Mouse (Mus musculus): ENCODE measurements around the gene Gabrg2. TPM values are rescaled to one million over a fixed set of nuclear protein-coding genes. Genes with fewer than 3 reads are reported as not detected.

Gabrg2 gene
- 100 to 1,000 TPM; 192 to 206 TPM for total RNA-seq (2021)

GRCm38 (mm10) chr11:42000190-42001098, at the start of gene Gabrg2:
Gene Gabrg2, minus strand, starts transcription at chr11:42000857.
- DNase-seq (ENCODE audit: low spot score in 2 of 2): peak; percentile 47 to 52
- intact Hi-C loops (cut with DNase I): no loop called here

GRCm38 (mm10) chr11:42048201-42048600, 47.5 kb upstream of the Gabrg2 start:
- intact Hi-C loops (cut with DNase I): no loop called here
- no peak for DNase-seq (ENCODE audit: low spot score in 2 of 2)

- intact Hi-C loops (cut with DNase I): no loop called here
- peak; percentile 46 to 51 for DNase-seq (ENCODE audit: low spot score in 2 of 2)
Measured at GRCm38 (mm10) chr11:41999468-41999881, 1.2 kb downstream of the Gabrg2 start.

GRCm38 (mm10) chr11:41980152-41980551, 20.5 kb downstream of the Gabrg2 start:
- DNase-seq (ENCODE audit: low spot score in 2 of 2): no peak
- intact Hi-C loops (cut with DNase I): no loop called here

- DNase-seq (ENCODE audit: low spot score in 2 of 2): no peak
- intact Hi-C loops (cut with DNase I): no loop called here
Measured at GRCm38 (mm10) chr11:41968595-41968994, 32.1 kb downstream of the Gabrg2 start.

- DNase-seq (ENCODE audit: low spot score in 2 of 2): peak in 1 of 2 experiments; percentile 18
- intact Hi-C loops (cut with DNase I): no loop called here
Measured at GRCm38 (mm10) chr11:41962706-41963105, 38.0 kb downstream of the Gabrg2 start.

GRCm38 (mm10) chr11:41953550-41953949, 47.1 kb downstream of the Gabrg2 start:
- no peak for DNase-seq (ENCODE audit: low spot score in 2 of 2)
- intact Hi-C loops (cut with DNase I): no loop called here

- intact Hi-C loops (cut with DNase I): no loop called here
- no peak for DNase-seq (ENCODE audit: low spot score in 2 of 2)
Measured at GRCm38 (mm10) chr11:41951898-41952297, 48.8 kb downstream of the Gabrg2 start.

- no peak for DNase-seq (ENCODE audit: low spot score in 2 of 2)
- intact Hi-C loops (cut with DNase I): no loop called here
Measured at GRCm38 (mm10) chr11:41945471-41945870, 55.2 kb downstream of the Gabrg2 start.

- intact Hi-C loops (cut with DNase I): no loop called here
- no peak for DNase-seq (ENCODE audit: low spot score in 2 of 2)
Measured at GRCm38 (mm10) chr11:41937979-41938378, 62.7 kb downstream of the Gabrg2 start.

GRCm38 (mm10) chr11:41918864-41919263, 81.8 kb downstream of the Gabrg2 start:
- DNase-seq (ENCODE audit: low spot score in 2 of 2): no peak
- intact Hi-C loops (cut with DNase I): no loop called here

GRCm38 (mm10) chr11:41914066-41914465, 86.6 kb downstream of the Gabrg2 start:
- DNase-seq (ENCODE audit: low spot score in 2 of 2): no peak
- intact Hi-C loops (cut with DNase I): no loop called here

- intact Hi-C loops (cut with DNase I): no loop called here
- no peak for DNase-seq (ENCODE audit: low spot score in 2 of 2)
Measured at GRCm38 (mm10) chr11:41903661-41904060, 97.0 kb downstream of the Gabrg2 start.

Other genes starting within 250 kb of the Gabrg2 start
- 100 to 1,000 TPM; 603 to 705 TPM for gene Gabra1, start 182.1 kb upstream of the Gabrg2 start, total RNA-seq (2021)